Mouse (Mus musculus) ES-Bruce4 (cell line): ENCODE results near the gene Hesx1. TPM values are rescaled to one million over a fixed set of nuclear protein-coding genes. Genes with fewer than 3 reads are reported as not detected.

Experiments
- H3K27ac ChIP-seq: 2 replicates; pipeline ENCODE4 v1.5.1; 2012; ENCODE audit warnings: low read length, inconsistent platforms; ENCODE audit not compliant: insufficient read depth
- H3K27me3 ChIP-seq: 2 replicates; pipeline ENCODE4 v1.6.1; 2012; ENCODE audit warnings: mild to moderate bottlenecking, low read length, inconsistent platforms; ENCODE audit not compliant: control insufficient read depth, poor library complexity, insufficient read depth, severe bottlenecking
- H3K36me3 ChIP-seq: 2 replicates; pipeline ENCODE4 v1.6.1; 2012; ENCODE audit warnings: inconsistent platforms, mild to moderate bottlenecking, low read length, moderate library complexity; ENCODE audit not compliant: control insufficient read depth, poor library complexity, insufficient read depth, severe bottlenecking
- H3K4me1 ChIP-seq: one replicate; pipeline ENCODE4 v1.8.1; 2011; ENCODE audit warnings: low read length; ENCODE audit not compliant: control insufficient read depth, insufficient read depth
- H3K4me3 ChIP-seq: 2 replicates; pipeline ENCODE4 v1.5.1; 2011; ENCODE audit warnings: low read depth, mild to moderate bottlenecking, low read length
- H3K9ac ChIP-seq: 2 replicates; pipeline ENCODE4 v1.6.1; 2012; ENCODE audit warnings: low read depth, mild to moderate bottlenecking, inconsistent platforms; ENCODE audit not compliant: poor library complexity, severe bottlenecking
- H3K9me3 ChIP-seq: replicated peaks from 2 replicates; pipeline ENCODE4 v1.6.1; 2012; ENCODE audit warnings: mild to moderate bottlenecking, low read length, inconsistent platforms; ENCODE audit not compliant: control insufficient read depth, poor library complexity, insufficient read depth, severe bottlenecking
- CTCF ChIP-seq: IDR thresholded peaks from one replicate; pipeline ENCODE4 v1.8.1; 2011; ENCODE audit warnings: low read depth, low read length
- EP300 ChIP-seq: IDR thresholded peaks from 2 replicates; pipeline ENCODE4 v1.6.1; 2011; ENCODE audit warnings: low read depth, low read length; ENCODE audit not compliant: insufficient read depth
- POLR2A ChIP-seq: IDR thresholded peaks from one replicate; pipeline ENCODE4 v1.8.1; 2011; ENCODE audit warnings: low read length; ENCODE audit not compliant: insufficient read depth
- polyA plus RNA-seq: library from polyadenylated mRNA; stranded (reverse); fragments of >200 nt; gene quantifications from 2 replicates; pipeline ENCODE4 v1.2.4, GENCODE M21; 2011; ENCODE audit warnings: low read depth; ENCODE audit not compliant: missing spikeins, insufficient read depth, insufficient read length

The Hesx1 gene
- polyA plus RNA-seq, 1 experiment = 3.7 TPM

DNA sequence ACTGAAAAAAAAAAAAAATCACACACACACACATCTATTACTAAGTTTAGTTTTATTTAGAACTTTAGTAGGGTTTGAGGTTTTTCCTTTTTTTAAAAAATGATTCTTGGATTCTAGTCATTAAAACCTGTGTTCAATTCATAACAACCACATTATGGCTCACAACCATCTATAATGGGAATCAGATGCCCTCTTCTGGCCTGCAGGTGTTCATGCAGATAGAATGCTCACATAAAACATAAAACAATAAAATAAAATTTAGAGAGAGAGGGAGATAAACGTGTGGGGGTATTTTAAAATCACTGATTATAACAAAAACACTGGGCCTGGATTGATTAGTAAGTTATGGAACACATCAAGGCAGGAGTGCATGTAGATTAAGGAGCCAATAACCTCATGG, 43.3 kb downstream of the Hesx1 start:
- H3K27ac ChIP-seq = peak overlapping the region; percentile 63; the same call in 1 of the 2 replicates
- no peaks in the 10 kb centered on the region for H3K36me3 ChIP-seq
- H3K9me3 ChIP-seq = no peaks in the 10 kb centered on the region; the same call in 1 of the 2 replicates
- peaks cover 5% of the 10 kb centered on the region for H3K4me1 ChIP-seq
- no peak for TF ChIP-seq EP300
- no peak for TF ChIP-seq CTCF
- TF ChIP-seq POLR2A = no peak
- H3K4me3 ChIP-seq = no peak overlapping the region
- no peak overlapping the region for H3K9ac ChIP-seq
- no peaks in the 10 kb centered on the region for H3K27me3 ChIP-seq

DNA sequence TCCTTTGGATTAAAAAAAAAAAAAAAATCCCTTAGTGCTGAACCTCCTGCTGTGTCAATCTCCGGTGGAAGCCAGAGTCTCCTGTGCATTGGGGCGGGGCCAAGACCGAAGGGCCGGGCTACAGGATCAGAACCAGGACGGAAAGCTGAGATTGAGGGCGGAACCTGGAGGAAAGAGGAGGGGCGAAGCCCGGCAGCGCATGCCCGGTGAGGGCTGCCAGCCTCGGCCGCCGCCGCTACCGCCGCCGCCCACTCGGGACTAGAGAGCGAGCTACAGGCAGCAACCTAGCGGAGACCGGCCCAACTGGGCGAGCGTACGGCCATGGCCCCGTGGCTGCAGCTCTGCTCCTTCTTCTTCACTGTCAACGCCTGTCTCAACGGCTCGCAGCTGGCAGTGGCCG, 44.6 kb downstream of the Hesx1 start, which contains the start of gene Il17rd:
TSS of gene Il17rd (plus strand) at position 159 of the 400 bp plus-strand sequence.
- peaks cover 8% of the 10 kb centered on the region for H3K4me1 ChIP-seq
- H3K27me3 ChIP-seq = no peaks in the 10 kb centered on the region
- H3K27ac ChIP-seq = peak within 1 kb of the TSS; percentile 74
- H3K36me3 ChIP-seq = no peaks in the 10 kb centered on the region
- H3K9me3 ChIP-seq = no peaks in the 10 kb centered on the region; the same call in 1 of the 2 replicates
- TF ChIP-seq CTCF (no peak), EP300 (no peak), POLR2A (no peak)
- peak within 1 kb of the TSS; percentile 86 for H3K9ac ChIP-seq
- peak within 1 kb of the TSS; percentile 87 for H3K4me3 ChIP-seq

DNA sequence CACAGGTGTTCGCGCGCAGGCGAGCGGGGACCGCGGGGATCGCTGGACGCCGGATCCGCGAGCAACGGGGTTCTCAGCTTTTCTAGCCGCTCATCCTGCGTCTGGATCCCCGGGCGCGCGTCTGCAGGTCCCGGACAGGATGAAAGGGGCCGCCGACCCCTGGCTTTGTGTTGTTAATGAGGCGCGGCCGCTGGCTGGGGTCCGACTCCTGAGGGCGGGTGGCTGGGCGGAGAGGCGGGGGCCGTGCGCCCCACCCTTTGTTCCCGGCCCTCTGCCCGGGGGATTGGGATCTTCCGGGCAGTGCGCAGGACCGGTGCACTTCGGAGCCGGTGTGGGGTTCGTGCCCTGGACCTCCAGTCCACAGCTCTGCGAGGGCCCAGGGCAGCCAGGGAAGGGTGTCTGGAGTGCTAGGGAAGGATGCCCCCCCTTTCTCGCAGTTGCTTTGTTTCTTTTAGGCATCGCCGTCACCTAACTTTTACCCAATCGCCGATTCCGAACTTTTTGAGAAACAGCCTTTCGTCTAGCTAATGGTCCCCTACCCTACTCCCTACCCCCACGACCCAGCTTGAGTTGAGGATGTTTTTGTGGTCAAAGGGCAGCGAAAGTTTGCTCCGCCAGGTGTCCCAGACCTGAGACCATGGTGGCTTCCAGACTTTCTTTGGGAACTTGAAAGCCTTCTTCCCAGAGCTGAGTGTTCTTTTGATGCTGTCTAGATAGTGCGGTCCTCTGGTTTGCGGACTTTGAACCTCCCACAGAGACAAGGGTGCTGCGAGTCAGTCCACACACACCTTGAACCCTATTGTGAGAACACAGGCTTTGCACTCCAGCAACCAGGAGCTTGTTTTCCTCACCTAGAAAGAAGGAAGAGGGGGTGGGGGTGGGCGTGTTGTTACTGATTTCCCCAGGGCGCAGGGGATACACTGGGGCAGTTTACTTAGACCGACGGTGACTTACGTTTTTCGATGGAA, 45.3 kb downstream of the Hesx1 start:
- Histone ChIP-seq H3K4me1 (peaks cover 8% of the 10 kb centered on the region), H3K4me3 (peak overlapping the region; percentile 87), H3K9ac (peak overlapping the region; percentile 86), H3K9me3 (no peaks in the 10 kb centered on the region; the same call in 1 of the 2 replicates), H3K27me3 (no peaks in the 10 kb centered on the region), H3K36me3 (no peaks in the 10 kb centered on the region), H3K27ac (peak overlapping the region; percentile 74)
- peak; percentile 79 for TF ChIP-seq EP300
- TF ChIP-seq CTCF = no peak
- TF ChIP-seq POLR2A = no peak

DNA sequence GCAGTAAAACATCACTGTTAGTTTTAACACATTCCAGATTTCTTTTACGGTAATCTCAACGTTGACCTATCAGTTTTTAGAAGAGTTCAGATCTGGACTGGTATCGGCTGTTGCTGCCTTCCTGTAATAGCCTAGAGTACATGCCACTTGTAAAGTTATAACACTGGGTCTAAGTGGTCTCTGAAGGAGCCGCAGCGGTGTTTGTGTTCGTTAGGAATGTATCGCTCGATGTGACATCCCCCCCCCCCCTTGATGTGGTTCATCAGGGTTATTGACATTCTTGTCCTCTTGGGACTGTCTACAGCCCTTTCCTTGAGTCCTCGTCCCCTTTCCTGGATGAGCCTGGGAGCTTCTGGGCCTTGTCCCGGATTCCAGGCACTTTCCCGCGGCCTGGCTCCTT, 46.2 kb downstream of the Hesx1 start:
- Histone ChIP-seq H3K36me3 (no peaks in the 10 kb centered on the region), H3K4me1 (peaks cover 8% of the 10 kb centered on the region), H3K4me3 (peak overlapping the region; percentile 41), H3K9me3 (no peaks in the 10 kb centered on the region; the same call in 1 of the 2 replicates), H3K9ac (peak overlapping the region; percentile 86), H3K27me3 (no peaks in the 10 kb centered on the region), H3K27ac (no peak overlapping the region)
- TF ChIP-seq POLR2A (no peak), EP300 (no peak), CTCF (no peak)

DNA sequence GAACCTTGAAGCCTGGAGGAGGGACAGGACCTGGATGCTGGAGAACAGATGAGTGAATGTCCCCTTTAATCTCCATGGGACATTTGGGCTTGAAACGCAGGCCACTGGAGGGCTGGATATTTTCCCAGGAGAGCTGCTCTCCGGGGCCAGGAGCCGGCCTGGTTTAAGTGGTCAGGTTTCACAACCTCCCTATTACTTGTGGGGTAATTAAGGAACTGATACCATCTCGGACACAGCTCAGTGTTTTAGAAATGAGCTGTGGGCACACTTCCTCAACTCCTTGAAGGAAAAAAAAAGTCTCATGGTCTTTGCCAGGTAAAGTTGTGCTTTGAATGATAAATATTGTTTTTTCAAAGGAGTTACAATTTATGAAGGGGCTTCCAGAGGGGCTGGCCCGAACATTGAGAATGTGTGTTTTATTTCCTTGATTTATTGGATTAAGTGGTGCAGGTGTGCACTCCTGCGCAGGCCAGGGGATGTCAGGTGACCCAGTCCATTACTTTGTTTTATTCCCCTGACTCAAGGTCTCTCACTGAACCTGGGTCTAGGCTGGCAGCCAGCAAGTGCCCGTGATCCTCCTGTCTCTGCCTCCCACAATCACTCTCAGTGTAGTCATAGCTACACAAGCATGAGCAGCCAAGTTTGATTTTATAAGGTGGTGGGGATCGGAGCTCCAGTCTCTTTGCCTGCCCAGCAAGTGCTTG, 48.2 kb downstream of the Hesx1 start:
- TF ChIP-seq POLR2A (no peak), EP300 (no peak), CTCF (no peak)
- H3K4me3 ChIP-seq = no peak overlapping the region
- no peak overlapping the region for H3K9ac ChIP-seq
- H3K9me3 ChIP-seq = no peaks in the 10 kb centered on the region
- no peaks in the 10 kb centered on the region for H3K36me3 ChIP-seq
- H3K27ac ChIP-seq = no peak overlapping the region
- H3K27me3 ChIP-seq = no peaks in the 10 kb centered on the region
- peaks cover 9% of the 10 kb centered on the region for H3K4me1 ChIP-seq
